Mouse (Mus musculus) natural killer cell, adult 2 months (primary cell): ENCODE measurements around the gene Atxn1l.

Experiments
- DNase-seq, 2 experiments: peaks; one replicate each; pipeline ENCODE4 v3.0.0; 2022; ENCODE audit warnings: low spot score in 2 of 2

The Atxn1l gene

DNA sequence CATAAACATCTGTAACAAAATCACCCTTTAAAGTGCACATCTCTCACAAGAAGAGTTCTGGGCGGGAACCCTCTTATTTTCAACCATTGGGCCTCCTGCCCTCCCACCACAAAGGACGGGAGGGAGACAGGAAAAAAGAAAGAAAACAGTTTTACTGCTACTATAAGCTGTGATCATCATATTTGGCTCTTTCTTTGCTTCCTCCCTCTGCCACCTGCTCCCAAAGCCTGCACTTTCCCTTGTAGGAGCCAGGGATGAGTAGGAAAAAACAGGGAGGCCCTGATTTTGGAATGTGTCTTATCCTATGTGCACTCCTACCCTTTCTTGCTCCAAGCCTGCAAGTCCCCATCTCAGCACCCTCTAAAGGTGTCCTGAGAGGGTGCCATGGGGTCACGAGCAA, 6.5 kb downstream of the Atxn1l start:
- DNase-seq = no peak

DNA sequence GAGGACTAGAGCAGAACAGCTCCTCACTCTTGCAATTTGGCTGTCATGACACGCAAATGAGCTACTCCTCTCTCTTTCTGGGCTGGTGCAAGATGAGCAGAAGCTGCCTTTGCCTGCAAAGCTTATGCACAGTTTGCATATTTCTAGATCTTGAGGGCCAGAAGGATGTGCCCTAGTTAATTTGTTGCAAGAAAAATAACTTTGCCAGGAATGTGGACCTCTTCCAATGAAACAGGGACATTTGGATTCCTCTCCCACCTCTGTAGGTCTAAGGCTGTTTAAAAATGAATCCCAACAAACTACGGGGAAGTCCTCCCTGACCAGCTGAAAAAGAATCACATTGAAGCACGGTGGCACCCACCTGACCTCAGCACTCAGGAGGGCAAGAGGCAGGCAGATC, 12.4 kb downstream of the Atxn1l start:
- no peak for DNase-seq

DNA sequence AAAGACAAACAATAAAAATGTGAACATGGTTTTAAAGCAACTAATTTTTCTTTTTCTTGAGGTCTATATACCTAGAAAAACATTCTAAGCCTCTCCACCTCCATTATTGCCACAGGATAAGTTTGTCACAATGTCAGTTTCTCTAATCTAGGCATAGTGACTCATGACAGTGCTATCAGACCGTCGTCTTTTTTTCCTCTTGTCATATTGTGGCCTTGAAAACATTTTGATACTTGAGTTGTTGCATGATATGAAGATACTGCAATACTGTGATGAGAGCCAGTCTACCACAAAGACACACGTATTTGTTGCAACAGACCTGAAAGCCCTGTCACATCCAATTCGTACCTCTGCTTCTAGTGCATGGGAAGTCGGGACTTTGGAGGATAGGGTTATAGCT, 22.6 kb downstream of the Atxn1l start:
- DNase-seq = no peak

DNA sequence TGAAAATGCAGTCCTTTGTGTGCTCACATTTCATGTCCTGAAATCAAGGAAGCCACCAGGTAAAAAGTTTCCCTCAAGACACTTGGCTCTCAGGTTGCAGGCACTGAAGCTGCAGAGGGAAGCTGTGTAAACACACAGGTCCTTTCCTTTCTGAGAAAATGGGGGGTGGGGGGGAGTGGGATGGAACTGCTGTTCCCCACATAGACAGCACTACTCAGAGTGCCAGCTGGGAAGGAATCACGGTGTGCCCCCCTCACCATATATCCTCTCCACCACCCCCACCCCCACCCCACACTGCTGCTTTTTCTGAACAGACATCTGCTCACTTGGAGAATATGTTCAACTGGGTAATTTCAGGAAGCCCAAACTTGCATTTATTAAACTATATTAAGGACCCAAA, 25.0 kb downstream of the Atxn1l start:
- DNase-seq = no peak

DNA sequence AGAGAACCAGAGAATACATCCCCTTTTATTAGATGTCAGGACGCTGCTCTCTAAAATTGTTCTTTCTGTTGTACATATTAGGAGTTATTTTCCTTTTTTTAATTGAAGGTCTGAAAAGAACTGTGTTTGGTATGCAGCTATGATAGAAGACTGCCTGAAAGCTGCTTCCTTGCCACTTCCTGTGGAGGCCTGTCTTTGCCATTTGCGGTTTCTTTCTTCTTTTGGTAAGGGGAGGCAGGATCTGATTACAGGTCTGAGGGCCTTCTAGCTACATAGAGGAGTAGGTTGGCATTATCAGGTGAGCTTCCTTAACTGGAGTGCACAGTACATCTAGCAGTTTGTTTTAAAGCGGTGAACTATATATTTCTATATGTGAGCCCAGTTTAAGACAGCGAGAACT, 29.6 kb downstream of the Atxn1l start:
- no peak for DNase-seq

DNA sequence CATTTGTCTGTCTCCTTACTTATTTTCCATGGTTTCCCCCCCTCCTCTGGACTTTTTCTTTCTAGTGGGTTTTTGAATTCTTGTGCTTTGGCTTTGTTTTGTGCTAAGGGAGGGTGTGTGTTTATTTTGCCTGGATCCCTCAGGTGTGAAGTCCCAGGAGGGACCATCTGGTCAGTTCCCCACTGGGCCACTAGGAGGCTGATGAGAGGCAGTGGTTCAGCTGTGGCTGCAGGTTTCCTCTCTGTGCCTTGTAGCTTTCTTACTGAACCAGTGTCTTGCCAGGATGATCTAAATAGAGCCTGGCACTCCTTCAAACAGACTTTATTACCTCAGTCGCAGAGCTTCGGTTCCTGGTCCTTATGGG, 30.7 kb downstream of the Atxn1l start:
- peak; percentile 66 to 86 for DNase-seq

DNA sequence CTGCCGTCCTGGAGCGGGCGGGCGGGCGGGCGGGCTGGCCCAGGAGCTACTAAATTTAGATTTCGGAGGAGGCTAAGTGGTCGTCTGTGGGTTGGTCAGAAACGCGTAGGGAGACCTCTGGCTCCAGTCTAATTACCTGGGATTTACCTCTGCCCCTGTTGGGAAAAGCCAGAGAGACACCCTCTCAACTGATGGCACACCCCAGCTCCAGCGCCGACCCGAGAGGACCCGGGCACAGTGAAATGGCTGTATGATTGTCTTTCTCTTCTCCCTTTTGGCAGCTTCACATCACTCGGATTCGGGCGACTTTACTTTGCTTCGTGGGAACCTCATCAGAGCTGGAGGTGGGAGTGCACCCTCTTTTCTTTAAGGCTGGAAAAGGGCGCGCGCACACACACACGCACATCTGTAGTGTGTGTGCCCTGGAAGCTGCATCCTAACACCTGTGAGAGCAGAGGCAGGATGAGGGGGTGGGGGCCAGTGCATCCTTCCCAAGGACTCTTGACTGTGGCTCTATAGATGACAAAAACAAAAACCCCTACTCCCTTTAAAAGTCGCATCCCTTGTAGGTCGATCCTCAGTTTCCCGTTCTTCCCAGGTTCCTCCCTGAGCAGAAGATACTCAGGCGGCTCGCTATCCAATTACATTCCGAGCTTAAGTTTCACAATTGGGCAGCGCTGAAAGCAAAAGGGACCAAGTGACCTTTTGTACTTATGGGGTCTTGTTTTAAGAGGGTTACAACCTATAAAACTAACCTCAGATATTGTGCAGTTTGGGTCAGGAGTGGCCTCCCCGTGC, 31.3 kb downstream of the Atxn1l start:
- no peak for DNase-seq

DNA sequence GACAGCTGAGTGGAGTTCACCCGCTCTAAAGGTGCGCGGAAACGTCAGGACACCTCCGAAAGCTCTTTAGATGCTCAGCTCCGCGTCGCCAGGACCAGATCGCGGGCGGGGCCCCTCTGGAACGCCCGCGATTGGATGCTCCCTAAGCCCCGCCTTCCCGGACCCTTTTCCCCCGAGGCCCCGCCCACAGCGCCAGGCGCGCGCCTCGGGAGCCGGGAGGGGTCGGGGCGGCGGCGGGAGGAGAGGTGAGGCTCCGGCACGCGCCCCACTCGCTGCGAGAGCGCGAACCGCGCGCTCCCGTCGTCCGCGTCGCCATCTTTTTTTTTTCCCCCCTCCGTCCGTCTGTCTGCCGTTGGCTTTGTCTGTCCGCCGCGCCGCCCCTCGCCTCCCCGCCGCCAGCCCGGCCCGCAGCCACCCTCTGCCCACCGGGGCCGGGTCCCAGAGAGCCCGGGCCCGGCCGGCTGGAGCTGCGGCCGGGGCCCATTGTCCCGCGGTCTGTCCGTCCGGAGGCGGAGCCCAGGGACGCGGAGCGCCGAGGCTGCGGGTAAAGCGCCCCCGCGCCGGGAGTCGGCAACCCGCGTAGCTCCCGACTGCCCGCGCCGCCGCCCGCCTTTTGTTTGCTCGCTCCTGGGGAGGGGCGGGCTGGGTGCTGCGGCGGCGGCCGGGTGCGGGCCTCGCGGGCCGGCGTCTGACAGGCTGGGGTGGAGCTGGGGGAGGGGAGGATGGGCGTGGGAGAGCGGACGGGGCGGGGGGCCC, 32.0 kb downstream of the Atxn1l start, which contains the start of gene Zfp821:
Gene Zfp821 (plus strand): TSS at position 227 of the 756 bp plus-strand sequence.
- DNase-seq = peak; percentile 67 to 86

DNA sequence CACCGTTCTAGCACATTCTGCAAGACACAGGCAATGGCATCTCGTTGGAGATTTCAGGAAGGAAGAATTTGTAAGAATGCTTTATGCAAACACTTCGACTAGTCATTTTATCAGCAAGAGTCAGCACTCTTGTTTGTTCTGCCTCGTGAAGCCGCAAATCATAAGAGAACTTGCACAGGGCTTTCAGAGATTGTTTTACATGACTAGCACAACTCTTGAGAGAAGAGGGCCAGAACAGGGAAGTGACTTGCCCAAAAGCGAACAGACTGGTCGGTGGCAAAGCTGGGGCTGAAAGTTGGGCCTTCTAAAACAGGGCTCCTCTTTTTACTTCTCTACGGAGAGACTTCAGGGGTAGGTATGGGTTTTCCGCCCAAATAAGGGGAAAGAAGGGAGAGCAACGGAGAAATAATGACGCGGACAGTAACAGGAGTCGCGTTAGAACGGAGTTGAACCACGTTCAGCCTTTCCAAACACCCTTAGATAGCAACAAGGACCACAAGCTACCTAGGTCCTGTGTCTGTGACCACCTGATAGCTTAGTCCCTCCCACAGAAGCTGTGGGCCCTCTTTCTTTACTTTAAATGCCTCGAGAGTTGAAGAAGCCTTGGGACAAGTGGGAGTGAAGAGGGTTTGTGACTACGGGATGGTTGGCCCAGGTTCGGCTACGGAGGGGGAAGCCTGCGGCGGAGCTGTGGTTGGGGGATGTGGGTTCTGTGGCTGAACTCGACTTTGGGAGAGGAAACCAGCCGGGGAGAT, 32.8 kb downstream of the Atxn1l start:
- DNase-seq = peak; percentile 7 to 14

DNA sequence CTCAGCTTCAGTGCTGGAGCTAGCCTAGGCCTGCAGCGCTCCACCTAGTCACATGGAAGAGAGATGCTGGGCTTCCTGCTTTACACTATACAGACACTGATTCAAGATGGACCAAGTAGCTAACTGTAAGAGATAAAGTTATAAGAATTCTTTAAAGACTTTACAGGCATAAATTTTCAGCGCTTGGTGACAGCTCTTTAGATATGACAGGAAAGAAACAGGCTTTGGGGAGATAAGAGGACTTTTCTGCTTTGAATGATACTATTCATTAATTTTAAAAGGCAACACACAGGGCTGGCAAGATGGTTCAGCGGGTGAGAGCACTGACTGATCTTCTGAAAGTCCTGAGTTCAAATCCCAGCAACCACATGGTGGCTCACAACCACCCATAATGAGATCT, 39.1 kb downstream of the Atxn1l start:
- DNase-seq = no peak

DNA sequence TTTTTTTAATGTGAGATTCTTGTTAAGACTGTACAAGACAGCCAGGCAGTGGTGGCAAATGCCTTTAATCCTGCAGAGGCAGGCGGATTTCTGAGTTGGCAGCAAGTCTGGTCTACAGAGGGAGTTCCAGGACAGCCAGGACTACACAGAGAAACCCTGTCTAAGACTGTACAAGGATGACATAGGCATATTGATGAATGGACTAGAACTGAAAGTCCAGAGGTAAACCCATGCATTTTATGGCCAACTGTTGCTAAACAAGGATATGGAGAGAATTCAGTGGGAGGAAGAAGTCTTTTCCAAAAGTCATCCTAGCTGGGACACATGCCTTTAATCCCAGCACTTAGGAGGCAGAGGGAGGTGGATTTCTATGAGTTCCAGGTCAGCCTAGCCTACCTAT, 39.8 kb downstream of the Atxn1l start:
- DNase-seq = no peak

DNA sequence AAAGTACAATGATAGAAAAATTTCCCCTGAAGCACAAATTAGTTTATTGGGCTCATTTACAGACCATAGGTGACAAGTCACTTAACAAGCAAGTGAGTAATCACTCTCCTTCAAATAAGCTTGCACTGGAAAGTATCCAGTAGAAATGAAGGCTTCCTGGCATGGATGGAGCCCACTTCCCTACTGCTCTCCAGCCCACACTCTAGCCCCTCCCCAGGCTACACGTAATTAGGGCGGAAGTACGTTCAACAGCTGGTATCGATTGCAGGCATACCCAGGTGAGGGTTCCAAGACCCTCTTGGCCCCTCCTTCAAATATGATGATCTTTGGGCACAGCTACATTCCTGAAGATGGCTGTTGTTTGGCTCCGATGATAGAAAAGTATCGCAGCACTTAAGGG, 43.4 kb downstream of the Atxn1l start:
- no peak for DNase-seq

DNA sequence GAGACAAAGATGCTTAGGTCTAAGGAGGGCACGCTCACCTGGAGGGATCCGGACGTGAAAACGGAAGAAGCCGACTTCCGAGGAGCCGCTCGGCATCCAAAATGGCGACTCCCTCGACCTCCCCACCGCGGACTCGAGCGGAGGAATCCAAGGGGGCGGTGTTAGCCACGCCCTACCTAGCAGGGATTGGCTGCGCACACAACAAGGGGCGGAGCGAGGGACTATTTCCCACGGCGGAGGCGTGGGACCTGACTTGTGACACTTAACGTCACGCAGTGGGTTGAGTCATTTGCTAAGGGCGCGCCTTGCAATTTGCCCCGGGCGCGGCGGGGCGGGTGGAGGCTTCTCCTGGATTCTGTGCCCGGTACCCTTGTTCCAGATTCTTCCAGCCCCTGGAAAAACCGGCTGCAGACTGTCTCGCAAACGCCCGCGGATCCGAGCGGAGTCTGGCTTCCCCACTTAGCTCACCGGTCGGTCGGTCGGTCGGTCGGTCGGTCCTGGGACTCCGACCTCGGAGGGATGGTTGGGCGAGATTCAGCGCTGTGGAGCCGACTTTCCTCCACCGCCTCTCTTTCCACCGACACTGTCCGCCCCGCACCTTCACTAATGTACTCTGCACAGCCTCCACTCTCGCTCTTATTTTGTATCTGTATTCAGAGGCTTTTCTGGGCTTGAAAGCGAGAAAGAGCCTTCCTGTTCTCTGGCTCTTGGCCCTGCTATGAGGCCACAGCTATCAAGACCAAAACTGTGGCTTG, 44.2 kb downstream of the Atxn1l start, which contains the start of gene Ist1:
Gene Ist1 (minus strand): TSS at position 115 of the 755 bp plus-strand sequence.
- peak; percentile 98 for DNase-seq

DNA sequence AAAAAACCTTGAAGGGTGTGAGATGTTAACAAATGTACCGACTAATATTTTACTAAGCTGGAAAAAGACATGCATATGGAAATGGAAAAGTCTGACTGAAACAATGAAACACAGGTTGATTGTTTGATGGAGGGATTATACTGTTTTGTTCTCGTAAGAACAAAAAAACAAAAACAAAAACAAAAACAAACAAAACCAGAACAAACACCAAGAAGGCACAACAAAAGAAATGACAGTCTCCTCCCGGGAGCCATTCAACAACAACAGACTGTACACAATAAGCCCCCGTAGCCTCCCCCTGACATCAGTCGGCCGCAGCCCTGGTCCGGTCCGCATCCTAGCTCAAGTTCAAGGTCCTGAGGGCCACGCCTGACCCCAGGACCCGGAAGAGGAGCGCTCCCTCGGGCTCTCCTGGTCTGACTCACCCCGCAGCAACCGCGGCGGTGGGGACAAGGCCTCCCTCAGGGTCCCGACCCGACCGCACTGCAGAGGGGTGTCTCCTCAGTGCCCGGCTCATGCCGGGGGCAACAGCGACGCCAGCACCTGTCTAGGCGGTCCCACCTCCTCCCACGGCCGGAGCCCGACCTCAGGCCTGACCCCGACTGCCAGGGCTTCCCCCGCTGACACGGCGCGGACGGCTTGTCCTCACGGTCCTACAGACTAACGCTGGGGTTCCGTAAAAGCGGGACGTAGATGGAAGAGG, 44.9 kb downstream of the Atxn1l start:
- no peak for DNase-seq

DNA sequence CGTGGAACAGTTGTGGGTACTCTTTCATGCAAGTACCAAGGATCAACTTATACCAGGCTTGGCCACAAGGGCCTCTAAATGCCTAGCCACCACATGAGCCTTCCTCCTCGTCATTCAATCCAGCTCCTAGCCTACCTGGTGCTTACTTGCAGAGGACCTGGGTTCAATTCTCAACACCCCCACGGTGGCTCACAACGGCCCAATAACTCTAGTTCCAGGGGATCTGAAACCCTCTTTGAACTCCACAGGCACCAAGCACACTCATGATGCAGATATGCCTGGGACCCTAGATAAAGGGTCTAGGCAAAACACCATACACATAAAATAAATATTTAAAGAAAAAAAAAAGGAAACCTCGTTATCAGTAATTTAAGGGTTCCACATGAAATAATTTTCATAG, 45.8 kb downstream of the Atxn1l start:
- DNase-seq = peak; percentile 19 to 36

DNA sequence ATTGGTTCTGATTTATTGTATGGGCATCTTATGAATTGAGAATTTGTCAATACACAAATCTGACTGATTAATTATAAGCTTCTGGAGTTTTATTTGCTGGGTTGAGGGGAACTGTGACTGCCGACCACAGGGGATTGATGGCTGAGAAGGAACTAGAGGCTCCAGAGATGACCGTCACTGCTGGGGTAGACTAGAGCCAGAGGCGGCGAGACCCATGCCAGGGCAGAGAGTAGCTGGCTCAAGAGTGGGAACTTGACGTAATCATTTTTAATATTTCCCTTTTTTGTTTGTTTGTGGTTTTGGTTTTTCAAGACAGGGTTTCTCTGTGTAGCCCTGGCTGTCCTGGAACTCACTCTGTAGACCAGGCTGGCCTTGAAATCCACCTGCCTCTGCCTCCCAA, 50.3 kb downstream of the Atxn1l start:
- no peak for DNase-seq

DNA sequence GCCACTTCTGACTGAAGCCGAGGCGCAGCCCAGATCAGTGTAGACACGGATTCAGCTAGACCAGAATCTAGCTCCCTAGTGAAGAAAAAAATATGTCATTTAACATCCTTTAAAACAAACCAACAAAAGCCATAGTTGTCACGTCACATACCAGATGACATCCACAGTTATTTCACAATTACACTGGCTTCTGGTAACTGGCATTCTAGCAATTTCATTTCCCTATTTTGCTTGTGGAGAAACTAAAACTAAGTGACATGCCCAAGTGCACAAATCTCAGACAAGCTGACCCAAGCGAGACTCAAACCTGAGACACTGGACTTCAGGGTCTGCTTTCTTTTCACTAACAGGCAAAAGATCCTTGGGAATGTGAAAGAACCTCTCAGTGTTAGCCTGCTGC, 55.4 kb downstream of the Atxn1l start:
- DNase-seq = no peak

DNA sequence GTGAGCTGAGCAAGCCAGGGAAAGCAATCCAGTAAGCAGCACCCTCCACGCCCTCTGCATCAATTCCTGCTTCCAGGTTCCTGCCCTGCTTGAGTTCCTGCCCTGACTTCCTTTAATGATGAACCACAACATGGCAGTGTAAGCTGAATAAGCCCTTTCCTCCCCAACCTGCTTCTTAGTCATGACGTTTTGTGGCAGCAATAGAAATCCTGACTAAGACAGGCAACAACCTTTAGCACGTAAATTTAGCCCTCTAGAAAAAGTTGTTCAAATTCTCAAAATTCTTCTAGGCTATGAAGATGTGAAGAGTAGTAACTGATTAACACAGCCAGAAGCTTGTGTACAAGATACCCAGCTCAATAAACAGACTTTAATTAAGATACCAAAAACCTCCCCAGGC, 56.0 kb downstream of the Atxn1l start:
- DNase-seq = no peak
